Mouse (Mus musculus): ENCODE results near the gene Fer.

Gene Fer

GRCm38 (mm10) chr17:63980167-63980566 lies 117.3 kb downstream of the Fer start:
- DNase-seq, result no peak

GRCm38 (mm10) chr17:63988710-63989109 lies 125.8 kb downstream of the Fer start:
- DNase-seq, result no peak

- no peak for DNase-seq
These were observed 128.3 kb downstream of the Fer start for GRCm38 (mm10) chr17:63991160-63991559.

GRCm38 (mm10) chr17:63995921-63996320 lies 133.1 kb downstream of the Fer start:
- DNase-seq, result peak; percentile 57

GRCm38 (mm10) chr17:63997643-63998042 lies 134.8 kb downstream of the Fer start:
- no peak for DNase-seq

- DNase-seq, result no peak
These were observed 140.6 kb downstream of the Fer start for GRCm38 (mm10) chr17:64003444-64003843.

- DNase-seq, result no peak
These were observed 142.8 kb downstream of the Fer start for GRCm38 (mm10) chr17:64005575-64006249.

- no peak for DNase-seq
These were observed 153.7 kb downstream of the Fer start for GRCm38 (mm10) chr17:64016606-64017005.

GRCm38 (mm10) chr17:64018240-64018639 lies 155.4 kb downstream of the Fer start:
- no peak for DNase-seq

GRCm38 (mm10) chr17:64018870-64019269 lies 156.0 kb downstream of the Fer start:
- DNase-seq, result no peak

GRCm38 (mm10) chr17:64019646-64020045 lies 156.8 kb downstream of the Fer start:
- DNase-seq, result no peak

GRCm38 (mm10) chr17:64026485-64026884 lies 163.6 kb downstream of the Fer start:
- DNase-seq, result no peak

- DNase-seq, result no peak
These were observed 178.9 kb downstream of the Fer start for GRCm38 (mm10) chr17:64041771-64042170.

- DNase-seq, result no peak
These were observed 182.5 kb downstream of the Fer start for GRCm38 (mm10) chr17:64045326-64045725.

- peak; percentile 18 for DNase-seq
These were observed 183.7 kb downstream of the Fer start for GRCm38 (mm10) chr17:64046557-64046956.

GRCm38 (mm10) chr17:64050911-64051310 lies 188.0 kb downstream of the Fer start:
- DNase-seq, result peak; percentile 26

- no peak for DNase-seq
These were observed 190.8 kb downstream of the Fer start for GRCm38 (mm10) chr17:64053636-64054035.

- no peak for DNase-seq
These were observed 197.7 kb downstream of the Fer start for GRCm38 (mm10) chr17:64060529-64060928.

GRCm38 (mm10) chr17:64065243-64065642 lies 202.4 kb downstream of the Fer start:
- DNase-seq, result no peak

GRCm38 (mm10) chr17:64077392-64077791 lies 214.5 kb downstream of the Fer start:
- no peak for DNase-seq

GRCm38 (mm10) chr17:64084751-64085150 lies 221.9 kb downstream of the Fer start:
- no peak for DNase-seq

GRCm38 (mm10) chr17:64085493-64085892 lies 222.6 kb downstream of the Fer start:
- DNase-seq, result no peak

GRCm38 (mm10) chr17:64086875-64087608 lies 224.2 kb downstream of the Fer start:
- peak; percentile 28 for DNase-seq

- no peak for DNase-seq
These were observed 225.0 kb downstream of the Fer start for GRCm38 (mm10) chr17:64087871-64088270.

GRCm38 (mm10) chr17:64093716-64094115 lies 230.9 kb downstream of the Fer start:
- no peak for DNase-seq
